Mouse (Mus musculus): ENCODE measurements around the gene Ccdc155.
A peak's percentile ranks its signal among the peaks of the same experiment; 100 is the strongest.
"Not testable (repeated sequence)": the region's sequence is repeated elsewhere in the genome, so short reads cannot be mapped to it uniquely, and the experiment has no call there.

Gene Ccdc155

DNA sequence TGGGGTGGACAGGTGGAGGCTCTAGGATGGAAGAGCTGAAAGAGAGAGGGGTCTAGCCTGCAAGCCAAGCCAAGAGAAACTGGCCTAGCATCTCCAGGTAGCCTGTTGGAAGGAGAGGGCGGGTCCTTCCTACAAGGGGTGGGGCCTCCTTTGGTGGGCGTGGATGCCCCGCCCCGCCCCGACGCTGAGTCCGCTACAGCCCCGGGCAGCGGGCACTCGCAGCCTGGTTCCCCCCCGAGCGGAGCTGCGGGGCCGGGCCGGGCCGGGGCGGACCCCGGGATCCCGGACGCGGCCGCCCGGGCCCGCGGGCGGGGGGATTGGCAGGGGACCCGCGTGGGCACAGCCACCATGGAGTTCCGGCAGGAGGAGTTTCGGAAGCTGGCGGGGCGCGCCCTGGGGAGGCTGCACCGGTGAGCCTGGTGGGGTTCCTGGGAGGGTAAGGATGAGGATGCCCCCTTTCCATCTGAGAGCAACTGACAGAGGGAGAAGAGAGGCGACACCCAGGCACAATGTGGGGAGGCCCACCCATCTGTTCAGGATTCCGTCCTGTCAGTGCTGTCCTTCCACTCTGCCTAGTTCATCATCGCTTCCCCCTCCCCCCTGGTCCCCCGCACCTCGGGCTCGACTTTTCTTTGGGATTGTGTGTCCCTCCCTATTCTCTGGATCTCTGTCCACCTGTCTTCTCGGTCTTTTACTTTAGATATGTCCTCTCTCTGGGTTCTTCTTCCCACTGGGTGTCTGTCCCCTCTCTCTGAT, 40.8 kb downstream of the Ccdc155 start, which contains the start of gene Slc17a7:
Gene Slc17a7, plus strand, starts transcription at position 215 of the 756 bp plus-strand sequence.
- no peak for DNase-seq (ENCODE audit: low spot score in 2 of 2)

- DNase-seq (ENCODE audit: low spot score in 2 of 2): no peak
Measured at GRCm38 (mm10) chr7:45162996-45163615, 41.6 kb downstream of the Ccdc155 start.

- no peak for DNase-seq (ENCODE audit: low spot score in 2 of 2)
Measured at GRCm38 (mm10) chr7:45162551-45162950, 42.1 kb downstream of the Ccdc155 start.

DNA sequence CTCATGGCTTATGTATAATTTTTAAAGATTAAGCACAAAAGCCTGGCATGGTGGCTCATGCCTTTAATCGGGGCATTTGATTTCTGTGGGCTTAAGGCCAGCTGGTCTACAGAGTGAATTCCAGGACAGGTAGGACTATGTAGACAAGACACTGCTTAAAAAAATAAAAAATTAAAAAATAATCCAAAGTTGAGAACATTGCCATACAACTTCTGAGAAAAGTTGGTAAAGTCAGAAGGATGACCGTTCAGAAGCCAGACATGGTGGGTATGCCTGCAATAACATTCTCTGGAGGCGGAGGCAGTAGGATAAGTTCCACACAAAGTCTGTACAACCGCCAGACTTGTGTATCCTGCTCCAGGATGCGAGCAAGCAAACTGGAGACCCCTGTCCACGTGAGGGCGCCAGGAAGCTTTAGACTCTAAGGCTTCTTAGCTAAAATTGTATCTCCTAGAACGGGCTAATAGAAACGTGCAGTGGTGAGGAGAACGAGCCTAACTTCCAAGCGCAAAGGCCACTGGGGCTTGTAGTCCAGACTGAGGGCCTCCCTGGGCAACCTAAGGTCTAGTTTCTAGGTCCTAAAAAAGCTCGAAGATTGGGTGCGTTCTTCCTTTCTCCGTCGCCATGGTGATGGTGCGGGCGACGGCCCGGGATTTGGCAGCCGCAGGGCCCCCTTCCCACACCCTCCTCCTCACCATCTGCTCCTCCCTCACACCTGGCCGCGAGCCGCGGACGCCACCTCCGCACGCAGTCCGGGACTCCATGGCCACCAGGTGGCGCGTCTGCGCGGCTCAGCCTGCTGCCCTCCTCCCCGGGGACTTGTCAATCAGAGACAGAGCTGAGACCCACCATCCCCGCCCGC, 42.8 kb downstream of the Ccdc155 start:
- peak; percentile 85 to 88 for DNase-seq (ENCODE audit: low spot score in 2 of 2)

GRCm38 (mm10) chr7:45160866-45161265, 43.8 kb downstream of the Ccdc155 start:
- no peak for DNase-seq (ENCODE audit: low spot score in 2 of 2)

DNA sequence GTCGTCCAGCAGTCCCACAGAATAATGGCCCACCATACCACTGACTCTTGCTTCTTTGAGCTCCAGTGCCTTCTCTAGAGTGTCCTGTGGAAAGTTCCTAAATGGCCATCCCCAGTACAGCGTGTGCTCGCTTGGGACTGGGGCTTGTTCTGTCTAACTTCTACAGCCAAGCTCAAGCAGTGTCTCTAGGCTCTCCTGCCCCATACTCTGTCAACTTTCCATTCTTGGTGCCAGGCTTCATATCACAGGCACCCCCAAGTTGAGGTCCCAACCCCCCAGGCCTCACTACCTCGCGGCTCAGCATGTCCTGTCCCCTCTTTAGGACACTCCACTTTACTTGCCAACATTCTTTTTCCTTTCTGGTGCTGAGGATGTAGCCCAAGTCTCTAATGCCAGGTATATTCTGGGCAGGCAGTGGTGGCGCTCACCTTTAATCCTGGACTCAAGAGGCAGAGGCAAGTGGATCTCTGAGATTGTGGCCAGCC, 44.3 kb downstream of the Ccdc155 start:
- no peak for DNase-seq (ENCODE audit: low spot score in 2 of 2)

GRCm38 (mm10) chr7:45158991-45159390, 45.7 kb downstream of the Ccdc155 start:
- no peak for DNase-seq (ENCODE audit: low spot score in 2 of 2)

DNA sequence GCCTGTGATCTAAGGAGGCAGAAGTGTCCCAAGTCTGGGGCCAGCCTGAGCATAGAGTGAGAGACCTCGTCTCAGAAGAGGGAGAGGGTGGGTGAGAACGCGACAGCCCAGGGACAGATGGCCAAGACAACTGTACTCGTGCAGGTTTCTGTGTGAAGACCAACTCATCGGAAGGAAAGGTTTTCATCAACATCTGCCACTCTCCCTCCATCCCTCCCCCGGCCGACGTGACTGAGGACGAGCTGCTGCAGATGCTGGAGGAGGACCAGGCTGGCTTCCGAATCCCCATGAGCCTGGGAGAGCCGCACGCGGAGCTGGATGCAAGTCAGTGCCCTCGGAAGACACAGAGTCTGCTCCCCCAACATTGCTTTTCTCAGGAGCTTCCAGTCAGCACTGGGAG, 47.2 kb downstream of the Ccdc155 start:
- DNase-seq (ENCODE audit: low spot score in 2 of 2): no peak

DNA sequence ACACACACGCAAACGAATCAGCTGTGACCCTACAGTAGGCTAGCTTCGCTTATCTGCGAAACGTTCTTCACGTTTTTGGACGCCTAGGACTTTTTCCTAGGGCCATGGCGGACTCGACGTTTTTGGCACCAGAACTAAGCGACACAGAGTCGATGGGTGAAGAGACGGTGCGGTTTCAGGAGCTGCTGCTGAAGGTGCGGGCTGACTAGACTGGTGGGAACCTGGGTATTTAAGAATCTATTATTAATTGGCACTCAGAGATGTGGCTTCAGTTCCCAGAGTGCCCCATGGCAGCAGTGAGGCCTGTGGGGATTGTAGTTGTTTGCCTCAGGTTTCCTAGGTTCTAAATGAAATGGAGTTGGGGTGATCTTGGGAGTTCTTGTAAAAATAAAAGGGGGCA, 48.5 kb downstream of the Ccdc155 start:
- DNase-seq (ENCODE audit: low spot score in 2 of 2): no peak

GRCm38 (mm10) chr7:45155590-45155989, 49.1 kb downstream of the Ccdc155 start:
- DNase-seq (ENCODE audit: low spot score in 2 of 2): no peak

DNA sequence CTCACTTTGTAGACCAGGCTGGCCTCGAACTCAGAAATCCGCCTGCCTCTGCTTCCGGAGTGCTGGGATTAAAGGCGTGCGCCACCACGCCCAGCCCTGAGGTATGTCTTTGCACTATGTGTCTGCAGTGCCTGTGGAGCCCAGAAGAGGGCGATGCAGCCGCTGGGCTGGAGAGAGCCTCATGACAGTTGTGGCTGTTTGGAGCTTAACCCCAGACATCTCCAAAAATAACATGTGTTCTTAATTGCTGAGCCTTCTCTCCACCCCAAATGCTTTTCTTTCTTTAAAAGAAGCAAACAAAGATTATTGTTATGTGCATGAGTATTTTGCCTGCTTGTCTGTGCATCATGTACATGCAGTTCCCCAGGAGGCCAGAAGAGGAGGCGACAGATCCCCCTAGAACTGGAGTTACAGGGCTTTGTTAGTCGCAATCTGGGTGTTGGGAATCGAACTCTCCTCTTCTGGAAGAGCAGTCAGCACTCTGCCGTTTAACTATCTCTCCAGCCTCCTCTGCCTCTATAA, 49.6 kb downstream of the Ccdc155 start:
- peak in 1 of 2 experiments; percentile 32 for DNase-seq (ENCODE audit: low spot score in 2 of 2)

GRCm38 (mm10) chr7:45154096-45154992, 50.3 kb downstream of the Ccdc155 start, which contains the start of the genes Pih1d1 and Aldh16a1:
Gene Pih1d1 (plus strand): TSS chr7:45154303.
Gene Aldh16a1 (minus strand): TSS chr7:45154584.
- DNase-seq (ENCODE audit: low spot score in 2 of 2): peak; percentile 96 to 97

GRCm38 (mm10) chr7:45153586-45153985, 51.1 kb downstream of the Ccdc155 start:
- DNase-seq (ENCODE audit: low spot score in 2 of 2): no peak

DNA sequence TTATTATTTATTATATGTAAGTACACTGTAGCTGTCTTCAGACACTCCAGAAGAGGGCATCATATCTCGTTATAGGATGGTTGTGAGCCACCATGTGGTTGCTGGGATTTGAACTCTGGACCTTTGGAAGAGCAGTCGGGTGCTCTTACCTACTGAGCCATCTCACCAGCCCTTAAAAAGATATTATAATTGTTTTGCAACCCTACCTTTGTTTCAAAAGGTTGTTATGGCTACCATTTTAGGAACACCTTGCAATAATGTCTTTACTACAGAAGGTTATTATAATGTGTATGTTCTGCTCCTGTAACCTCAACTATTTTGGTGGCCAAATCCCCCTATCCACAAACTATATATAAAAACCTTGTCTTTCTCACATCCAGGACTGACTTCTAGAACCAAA, 51.6 kb downstream of the Ccdc155 start:
- not testable (repeated sequence) for DNase-seq (ENCODE audit: low spot score in 2 of 2)

GRCm38 (mm10) chr7:45151303-45151702, 53.4 kb downstream of the Ccdc155 start:
- peak; percentile 25 to 46 for DNase-seq (ENCODE audit: low spot score in 2 of 2)

DNA sequence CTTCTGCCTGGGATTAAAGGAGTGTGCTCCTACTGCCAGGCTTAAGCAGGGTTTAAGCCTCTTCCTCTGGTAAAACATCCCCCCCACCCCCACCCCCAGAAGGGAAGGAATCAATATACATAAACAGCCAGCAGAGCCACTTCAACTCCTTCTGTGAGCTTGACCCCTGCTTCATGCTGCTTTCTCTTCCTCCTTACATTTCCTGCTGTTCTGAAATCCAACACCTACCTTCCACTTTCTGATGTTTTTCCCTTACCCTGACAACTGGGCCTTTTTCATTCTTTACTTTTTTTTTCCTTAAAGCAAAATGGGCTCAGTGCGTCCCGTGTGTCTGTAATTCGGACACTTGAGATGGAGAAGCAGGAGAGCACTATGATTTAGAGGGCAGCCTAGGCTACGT, 54.4 kb downstream of the Ccdc155 start:
- no peak for DNase-seq (ENCODE audit: low spot score in 2 of 2)

- no peak for DNase-seq (ENCODE audit: low spot score in 2 of 2)
Measured at GRCm38 (mm10) chr7:45149545-45149944, 55.1 kb downstream of the Ccdc155 start.

- DNase-seq (ENCODE audit: low spot score in 2 of 2): no peak
Measured at GRCm38 (mm10) chr7:45148534-45149098, 56.1 kb downstream of the Ccdc155 start.

DNA sequence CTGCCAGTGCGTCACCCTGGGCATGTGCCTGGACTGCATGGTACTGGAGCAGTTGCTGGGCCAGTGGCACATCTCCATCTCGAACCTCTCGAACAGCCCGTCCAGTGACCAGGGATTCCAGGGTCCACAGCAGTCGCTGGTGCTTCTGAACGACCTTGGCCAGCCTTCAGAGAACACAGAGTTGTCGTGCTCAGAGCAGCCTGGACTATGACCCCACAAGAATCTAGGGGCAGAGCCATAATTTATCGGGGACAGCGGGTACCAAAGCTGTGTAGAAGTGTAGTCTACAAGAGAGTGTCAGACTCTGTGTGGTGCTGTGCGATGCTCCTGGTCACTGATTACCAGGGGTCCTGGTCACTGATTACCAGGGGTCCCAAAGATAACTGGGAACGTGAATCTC, 56.8 kb downstream of the Ccdc155 start:
- no peak for DNase-seq (ENCODE audit: low spot score in 2 of 2)

GRCm38 (mm10) chr7:45147267-45147666, 57.4 kb downstream of the Ccdc155 start:
- no peak for DNase-seq (ENCODE audit: low spot score in 2 of 2)

All from urinary bladder, postnatal 36 days (tissue).